Mouse (Mus musculus) liver, postnatal 0 days (tissue): Measurements from ENCODE around the gene Ccdc24. TPM values are rescaled to one million over a fixed set of nuclear protein-coding genes. Genes with fewer than 3 reads are reported as not detected.
A peak's percentile ranks its signal among the peaks of the same experiment; 100 is the strongest.

Source experiments
- ATAC-seq: fragments of 200-750 bp; cut with Nextera tagmentation; 2 replicates; pipeline ENCODE4 v1.8.0; 2017; ENCODE audit warnings: mild to moderate bottlenecking, moderate library complexity
- DNase-seq: peaks from one replicate; pipeline ENCODE4 v3.0.0-alpha.2; 2016
- H3K27ac ChIP-seq: fragments of 300-500 bp; sonication (generic); 2 replicates; pipeline ENCODE4 v1.5.1; 2014; ENCODE audit warnings: antibody characterized with exemption, moderate library complexity, mild to moderate bottlenecking, low read depth
- H3K27me3 ChIP-seq: fragments of 300-500 bp; sonication (generic); 2 replicates; pipeline ENCODE4 v1.6.1; 2014; ENCODE audit warnings: low read length, control low read depth, mixed read lengths; ENCODE audit not compliant: insufficient read depth
- H3K36me3 ChIP-seq: fragments of 300-500 bp; sonication (generic); replicated peaks from 2 replicates; pipeline ENCODE4 v1.6.1; 2014; ENCODE audit warnings: mild to moderate bottlenecking, control low read depth, low read length, moderate library complexity, mixed read lengths; ENCODE audit not compliant: insufficient read depth
- H3K4me1 ChIP-seq: fragments of 300-500 bp; sonication (generic); 2 replicates; pipeline ENCODE4 v1.6.1; 2014; ENCODE audit warnings: antibody characterized with exemption, mild to moderate bottlenecking, control low read depth; ENCODE audit not compliant: insufficient read depth
- H3K4me2 ChIP-seq: fragments of 300-500 bp; sonication (generic); 2 replicates; pipeline ENCODE4 v1.6.1; 2014; ENCODE audit warnings: low read depth, mild to moderate bottlenecking, low read length, moderate library complexity, mixed read lengths
- H3K4me3 ChIP-seq: fragments of 300-500 bp; sonication (generic); 2 replicates; pipeline ENCODE4 v1.5.1; 2014; ENCODE audit warnings: low read depth, low read length
- H3K9ac ChIP-seq: fragments of 300-500 bp; sonication (generic); replicated peaks from 2 replicates; pipeline ENCODE4 v1.6.1; 2014; ENCODE audit warnings: mild to moderate bottlenecking, moderate library complexity
- H3K9me3 ChIP-seq: fragments of 300-500 bp; sonication (generic); 2 replicates; pipeline ENCODE4 v1.6.1; 2016; ENCODE audit warnings: mild to moderate bottlenecking, control low read depth, low read length, mixed read lengths
- CTCF ChIP-seq: sonication (generic); IDR thresholded peaks from 2 replicates; pipeline ENCODE4 v1.5.1; 2016; ENCODE audit warnings: antibody characterized with exemption, low read depth
- EP300 ChIP-seq: IDR thresholded peaks from 2 replicates; pipeline ENCODE4 v1.6.1; 2016; ENCODE audit warnings: antibody characterized with exemption, low read depth, mild to moderate bottlenecking
- WGBS: fragments of 180-500 bp; shearing (Covaris S2); extraction: QIAGEN DNeasy Blood & Tissue Kit; methylation state at CpG from one replicate; pipeline ENCODE4 v1.1.7; 2014; ENCODE audit not compliant: insufficient replicate concordance; 5-methylcytosine and 5-hydroxymethylcytosine counted together
- polyA plus RNA-seq: library from polyadenylated mRNA; unstranded; fragments of >200 nt; fragmentation: Nextera tagmentation; extraction: Ambion mirVana; gene quantifications from 2 replicates; pipeline ENCODE4 v1.2.1, GENCODE M21; 2015

The Ccdc24 gene
- polyA plus RNA-seq, 1 experiment from 2014 or later, result 0.34 TPM

DNA sequence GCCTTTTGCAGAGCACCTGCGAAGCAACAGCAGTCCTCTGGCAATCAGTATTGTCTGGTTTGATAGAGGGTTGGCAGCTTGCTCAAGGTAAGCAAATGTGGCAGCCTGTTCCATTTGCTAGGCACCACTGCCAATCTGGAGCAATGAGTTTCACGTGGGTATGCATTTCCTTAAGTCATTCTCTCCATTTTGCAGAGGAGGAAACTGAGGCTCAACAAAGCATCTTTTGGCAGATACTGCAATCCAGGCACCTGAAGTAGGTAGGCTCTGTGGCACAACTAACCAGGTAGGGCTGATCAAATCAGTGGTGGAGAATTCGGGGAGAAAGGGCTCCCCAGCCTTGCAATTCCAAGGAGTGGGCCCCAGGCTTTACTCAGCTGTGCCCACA lies 37.9 kb downstream of the Ccdc24 start, which contains the start of gene Slc6a9:
Gene Slc6a9, plus strand, starts transcription at position 50 of the 388 bp plus-strand sequence.
- peaks cover 42% of the 10 kb centered on the region for H3K4me1 ChIP-seq
- DNase-seq (no peak), ATAC-seq (no peak)
- TF ChIP-seq EP300, result no peak
- no peak for TF ChIP-seq CTCF
- 41% methylated on average over 3 of the region's 3 CpGs for WGBS
- H3K27me3 ChIP-seq, result no peaks in the 10 kb centered on the region; the same call in 1 of the 2 replicates
- H3K9me3 ChIP-seq, result no peaks in the 10 kb centered on the region
- H3K36me3 ChIP-seq, result peaks cover 9% of the 10 kb centered on the region
- H3K4me2 ChIP-seq, result peak within 1 kb of the TSS; percentile 93
- H3K4me3 ChIP-seq, result peak within 1 kb of the TSS; percentile 80
- peak within 1 kb of the TSS; percentile 85 for H3K9ac ChIP-seq
- peak within 1 kb of the TSS; percentile 96 for H3K27ac ChIP-seq

GRCm38 (mm10) chr4:117831920-117832691 lies 40.3 kb downstream of the Ccdc24 start:
- DNase-seq, result peak; percentile 76
- 50% methylated on average over 9 of the region's 9 CpGs for WGBS
- Histone ChIP-seq H3K9ac (peak overlapping the region; percentile 66), H3K4me2 (peak overlapping the region; percentile 63), H3K9me3 (no peaks in the 10 kb centered on the region), H3K27ac (peak overlapping the region; percentile 96), H3K36me3 (no peaks in the 10 kb centered on the region), H3K4me3 (no peak overlapping the region), H3K27me3 (no peaks in the 10 kb centered on the region; the same call in 1 of the 2 replicates), H3K4me1 (peaks cover 49% of the 10 kb centered on the region)
- peak; percentile 85 for TF ChIP-seq EP300
- no peak for TF ChIP-seq CTCF
- peak; percentile 18 for ATAC-seq

- ATAC-seq, result no peak
- H3K27me3 ChIP-seq, result no peaks in the 10 kb centered on the region; the same call in 1 of the 2 replicates
- no peak for DNase-seq
- peak overlapping the region; percentile 96 for H3K27ac ChIP-seq
- H3K9me3 ChIP-seq, result no peaks in the 10 kb centered on the region
- TF ChIP-seq EP300, result no peak
- H3K36me3 ChIP-seq, result no peaks in the 10 kb centered on the region
- 54% methylated on average over 2 of the region's 2 CpGs for WGBS
- H3K9ac ChIP-seq, result peak overlapping the region; percentile 66
- H3K4me2 ChIP-seq, result peak overlapping the region; percentile 63
- no peak overlapping the region for H3K4me3 ChIP-seq
- H3K4me1 ChIP-seq, result peaks cover 49% of the 10 kb centered on the region
Observed at GRCm38 (mm10) chr4:117831499-117831898, 40.9 kb downstream of the Ccdc24 start.

DNA sequence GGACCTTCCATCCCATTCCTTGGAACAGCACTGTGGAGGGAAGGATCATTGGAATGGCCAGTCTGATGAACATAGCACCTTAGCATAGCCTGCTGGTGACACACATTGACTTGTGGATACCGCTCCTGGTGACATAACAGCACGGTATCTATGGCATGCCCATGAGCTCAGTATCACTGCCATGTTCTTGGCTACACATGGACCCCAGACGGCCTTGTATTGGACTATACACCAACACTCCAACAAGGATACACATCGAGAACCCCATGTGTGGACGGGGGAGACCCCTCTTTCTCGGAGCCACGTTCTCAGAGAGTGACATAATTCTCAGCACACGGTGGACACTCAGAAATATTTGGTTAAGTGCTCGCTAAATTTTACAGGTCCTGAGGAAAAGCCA lies 41.6 kb downstream of the Ccdc24 start:
- Histone ChIP-seq H3K4me1 (peaks cover 49% of the 10 kb centered on the region), H3K9me3 (no peaks in the 10 kb centered on the region), H3K36me3 (no peaks in the 10 kb centered on the region), H3K27ac (peak overlapping the region; percentile 96), H3K4me3 (no peak overlapping the region), H3K9ac (peak overlapping the region; percentile 66), H3K4me2 (peak overlapping the region; percentile 73), H3K27me3 (no peaks in the 10 kb centered on the region; the same call in 1 of the 2 replicates)
- ATAC-seq (no peak), DNase-seq (no peak)
- no peak for TF ChIP-seq CTCF
- TF ChIP-seq EP300, result no peak
- WGBS, result 79% methylated on average over 9 of the region's 9 CpGs

GRCm38 (mm10) chr4:117830124-117830551 lies 42.2 kb downstream of the Ccdc24 start:
- Histone ChIP-seq H3K27ac (peak overlapping the region; percentile 96), H3K9me3 (no peaks in the 10 kb centered on the region), H3K9ac (peak overlapping the region; percentile 66), H3K27me3 (0 out of 2 replicates have a peak, but pooled peaks cover 3% of the 10 kb centered on the region), H3K36me3 (no peaks in the 10 kb centered on the region), H3K4me2 (peak overlapping the region; percentile 73), H3K4me3 (peak overlapping the region; percentile 24), H3K4me1 (peaks cover 49% of the 10 kb centered on the region)
- DNase-seq (peak; percentile 84), ATAC-seq (peak; percentile 90)
- TF ChIP-seq EP300, result peak; percentile 99
- no peak for TF ChIP-seq CTCF
- WGBS, result 9% methylated on average over 5 of the region's 5 CpGs

- WGBS, result 10% methylated on average over 12 of the region's 12 CpGs
- peak overlapping the region; percentile 84 for H3K27ac ChIP-seq
- peak overlapping the region; percentile 66 for H3K9ac ChIP-seq
- no peaks in the 10 kb centered on the region for H3K9me3 ChIP-seq
- TF ChIP-seq EP300 (peak; percentile 67; the same call in 1 of the 2 replicates), CTCF (peak; percentile 98)
- H3K36me3 ChIP-seq, result no peaks in the 10 kb centered on the region
- peak overlapping the region; percentile 24 for H3K4me3 ChIP-seq
- 0 out of 2 replicates have a peak, but pooled peaks cover 3% of the 10 kb centered on the region for H3K27me3 ChIP-seq
- peak; percentile 59 for ATAC-seq
- peaks cover 45% of the 10 kb centered on the region for H3K4me1 ChIP-seq
- DNase-seq, result peak; percentile 83
- H3K4me2 ChIP-seq, result peak overlapping the region; percentile 73
Observed at GRCm38 (mm10) chr4:117829260-117830123, 42.9 kb downstream of the Ccdc24 start.
